Mouse (Mus musculus) CH12F3 (cell line): ENCODE data around the gene Tspear.
"Not testable (repeated sequence)": the region's sequence is repeated elsewhere in the genome, so short reads cannot be mapped to it uniquely, and the experiment has no call there.

Source experiments
- in situ Hi-C: fragments of 300-500 bp; cut with MboI; formaldehyde crosslinking; loops from 2 replicates; pipeline ENCODE4 v1.14.3; 2020; ENCODE audit warnings: low sequenced_read_pairs

The Tspear gene

GRCm38 (mm10) chr10:77685895-77686664, at the start of gene Tspear:
Gene Tspear, plus strand, starts transcription at chr10:77686569.
- in situ Hi-C loops: no loop called here

- in situ Hi-C loops: no loop called here
Observed at GRCm38 (mm10) chr10:77638956-77639355, 47.4 kb upstream of the Tspear start.

- in situ Hi-C loops: no loop called here
Observed at GRCm38 (mm10) chr10:77643160-77643559, 43.2 kb upstream of the Tspear start.

- in situ Hi-C loops: no loop called here
Observed at GRCm38 (mm10) chr10:77645571-77645970, 40.8 kb upstream of the Tspear start.

- in situ Hi-C loops: no loop called here
Observed at GRCm38 (mm10) chr10:77647461-77647860, 38.9 kb upstream of the Tspear start.

GRCm38 (mm10) chr10:77647901-77648300, 38.5 kb upstream of the Tspear start:
- in situ Hi-C loops: no loop called here

GRCm38 (mm10) chr10:77652046-77652445, 34.3 kb upstream of the Tspear start:
- in situ Hi-C loops: no loop called here

- in situ Hi-C loops: no loop called here
Observed at GRCm38 (mm10) chr10:77658286-77658994, 27.9 kb upstream of the Tspear start.

- in situ Hi-C loops: no loop called here
Observed at GRCm38 (mm10) chr10:77663949-77664665, 22.3 kb upstream of the Tspear start.

GRCm38 (mm10) chr10:77666342-77666741, 20.0 kb upstream of the Tspear start:
- in situ Hi-C loops: no loop called here

- in situ Hi-C loops: no loop called here
Observed at GRCm38 (mm10) chr10:77667402-77667801, 19.0 kb upstream of the Tspear start.

GRCm38 (mm10) chr10:77670710-77671109, 15.7 kb upstream of the Tspear start:
- in situ Hi-C loops: no loop called here

GRCm38 (mm10) chr10:77671519-77671918, 14.8 kb upstream of the Tspear start:
- in situ Hi-C loops: no loop called here

GRCm38 (mm10) chr10:77673765-77674164, 12.6 kb upstream of the Tspear start:
- in situ Hi-C loops: no loop called here

- in situ Hi-C loops: no loop called here
Observed at GRCm38 (mm10) chr10:77677562-77677961, 8.8 kb upstream of the Tspear start.

- in situ Hi-C loops: no loop called here
Observed at GRCm38 (mm10) chr10:77682994-77683393, 3.4 kb upstream of the Tspear start.

- in situ Hi-C loops: no loop called here
Observed at GRCm38 (mm10) chr10:77684181-77684580, 2.2 kb upstream of the Tspear start.

GRCm38 (mm10) chr10:77687021-77687420, 652 bp downstream of the Tspear start:
- in situ Hi-C loops: no loop called here

- in situ Hi-C loops: not testable (repeated sequence)
Observed at GRCm38 (mm10) chr10:77690356-77690807, 4.0 kb downstream of the Tspear start, which contains the start of gene Gm19402. Gene Gm19402, minus strand, starts transcription at chr10:77690757.

- in situ Hi-C loops: no loop called here
Observed at GRCm38 (mm10) chr10:77697133-77697532, 10.8 kb downstream of the Tspear start, which contains the start of gene Gm9508. Gene Gm9508, minus strand, starts transcription at chr10:77697233.

- in situ Hi-C loops: no loop called here
Observed at GRCm38 (mm10) chr10:77706326-77706725, 20.0 kb downstream of the Tspear start, which contains the start of gene Gm10272. Gene Gm10272, plus strand, starts transcription at chr10:77706626.
